Mouse (Mus musculus) embryonic fibroblast, embryonic 13.5 days (primary cell): ENCODE measurements around the gene Topaz1. TPM values are rescaled to one million over a fixed set of nuclear protein-coding genes. Genes with fewer than 3 reads are reported as not detected.

Source experiments
- H3K27ac ChIP-seq: 2 replicates; pipeline ENCODE4 v1.5.1; 2012; ENCODE audit warnings: low read length, control low read depth, inconsistent platforms; ENCODE audit not compliant: insufficient read depth
- H3K4me1 ChIP-seq: 2 replicates; pipeline ENCODE4 v1.6.1; 2011; ENCODE audit warnings: low read length; ENCODE audit not compliant: control insufficient read depth, insufficient read depth
- H3K4me3 ChIP-seq: 2 replicates; pipeline ENCODE4 v1.5.1; 2011; ENCODE audit warnings: mild to moderate bottlenecking, control low read depth, low read length; ENCODE audit not compliant: insufficient read depth
- CTCF ChIP-seq: IDR thresholded peaks from 2 replicates; pipeline ENCODE4 v1.5.1; 2011; ENCODE audit warnings: mild to moderate bottlenecking, control low read depth, low read length, moderate library complexity, borderline replicate concordance; ENCODE audit not compliant: insufficient read depth
- POLR2A ChIP-seq: IDR thresholded peaks from 2 replicates; pipeline ENCODE4 v1.6.1; 2011; ENCODE audit warnings: low read depth, mild to moderate bottlenecking, control low read depth, low read length, moderate library complexity
- polyA plus RNA-seq: library from polyadenylated mRNA; stranded (reverse); fragments of >200 nt; gene quantifications from 2 replicates; pipeline ENCODE4 v1.2.4, GENCODE M21; 2011; ENCODE audit warnings: low read depth; ENCODE audit not compliant: missing spikeins, insufficient read length

The Topaz1 gene
- polyA plus RNA-seq, 1 experiment: not detected

GRCm38 (mm10) chr9:122807186-122807585 is 60.0 kb downstream of the Topaz1 start:
- Histone ChIP-seq H3K4me1 (no peaks in the 10 kb centered on the region), H3K4me3 (no peak overlapping the region), H3K27ac (no peak overlapping the region)
- no peak for TF ChIP-seq CTCF

GRCm38 (mm10) chr9:122810212-122810611 is 63.1 kb downstream of the Topaz1 start:
- Histone ChIP-seq H3K4me1 (no peaks in the 10 kb centered on the region), H3K4me3 (no peak overlapping the region), H3K27ac (no peak overlapping the region)
- TF ChIP-seq POLR2A: no peak

- Histone ChIP-seq H3K4me1 (no peaks in the 10 kb centered on the region), H3K27ac (no peak overlapping the region), H3K4me3 (no peak overlapping the region)
- TF ChIP-seq CTCF: no peak
- TF ChIP-seq POLR2A: no peak
These were observed 65.2 kb downstream of the Topaz1 start for GRCm38 (mm10) chr9:122812386-122812785.

- H3K4me3 ChIP-seq: no peak overlapping the region
- TF ChIP-seq POLR2A: no peak
- TF ChIP-seq CTCF: no peak
- H3K27ac ChIP-seq: no peak overlapping the region
These were observed 67.6 kb downstream of the Topaz1 start for GRCm38 (mm10) chr9:122814775-122815174.

DNA sequence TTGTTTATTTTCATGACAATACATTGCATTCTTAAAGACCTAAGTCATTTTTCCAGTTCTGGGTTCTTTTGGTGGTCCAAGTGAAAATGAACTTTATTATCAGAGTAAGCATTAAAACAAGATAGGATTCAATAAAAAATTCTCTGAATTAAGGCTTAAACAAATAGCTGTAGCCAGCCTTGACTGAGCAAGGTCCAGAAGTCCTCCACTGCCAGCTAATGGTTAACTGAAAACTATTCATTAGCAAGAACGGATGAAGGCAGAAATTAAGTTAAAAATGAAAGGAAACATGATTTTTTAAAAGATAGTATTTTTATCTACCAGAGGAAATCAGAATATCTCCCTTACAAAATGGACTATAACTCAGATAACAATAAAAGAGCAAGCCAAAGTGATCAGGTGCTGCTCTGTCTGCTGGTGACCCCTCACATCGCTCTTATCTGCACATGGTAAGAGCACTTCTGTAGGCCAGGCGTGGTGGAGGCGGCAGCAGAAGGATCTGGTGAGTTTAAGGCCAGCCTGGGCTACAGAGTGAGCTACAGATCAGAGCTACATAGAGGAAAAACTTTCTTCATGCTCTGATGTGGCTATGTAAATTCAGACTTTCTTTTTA is 68.2 kb downstream of the Topaz1 start:
- Histone ChIP-seq H3K4me3 (no peak overlapping the region), H3K4me1 (no peaks in the 10 kb centered on the region), H3K27ac (no peak overlapping the region)
- TF ChIP-seq CTCF (no peak), POLR2A (no peak)

More at GRCm38 (mm10) chr9:122814775-122815174, 67.6 kb downstream of the Topaz1 start:
- H3K4me1 ChIP-seq: no peaks in the 10 kb centered on the region

DNA sequence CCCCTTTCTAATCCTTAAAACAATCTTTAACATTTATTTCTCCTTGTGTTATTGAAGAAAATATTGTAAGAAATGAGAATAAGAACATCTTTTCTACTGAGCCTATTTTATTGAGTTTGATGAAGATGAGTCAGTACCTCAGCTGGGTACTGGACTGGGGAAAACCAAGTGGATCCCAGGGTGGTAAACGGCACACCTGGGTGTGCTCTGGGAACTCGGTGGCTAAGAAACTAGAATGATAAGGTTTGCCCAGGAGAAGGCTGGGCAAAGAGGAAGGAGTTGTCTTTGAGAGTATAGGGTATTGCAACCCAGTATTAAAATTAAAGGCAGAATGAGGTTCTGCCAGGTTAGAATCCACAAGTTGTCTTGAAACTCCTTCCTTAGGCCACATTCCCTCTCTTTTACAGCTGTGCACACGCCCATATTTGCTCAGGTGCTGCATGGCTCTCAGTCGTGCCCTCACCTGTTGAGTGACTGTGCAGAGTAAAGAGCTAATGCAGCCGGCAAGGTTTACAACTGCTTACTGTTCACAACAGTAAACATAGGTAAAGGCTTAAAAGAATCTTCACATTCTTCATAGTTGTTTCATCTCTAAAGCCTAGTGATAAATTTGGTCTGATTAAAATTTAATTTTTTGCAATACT is 76.3 kb downstream of the Topaz1 start:
- no peak overlapping the region for H3K4me3 ChIP-seq
- no peak for TF ChIP-seq POLR2A
- no peak for TF ChIP-seq CTCF
- H3K27ac ChIP-seq: no peak overlapping the region
- no peaks in the 10 kb centered on the region for H3K4me1 ChIP-seq

- TF ChIP-seq POLR2A (no peak), CTCF (no peak)
- H3K27ac ChIP-seq: no peak overlapping the region
- no peaks in the 10 kb centered on the region for H3K4me1 ChIP-seq
- H3K4me3 ChIP-seq: no peak overlapping the region
These were observed 79.6 kb downstream of the Topaz1 start for GRCm38 (mm10) chr9:122826743-122827142.

DNA sequence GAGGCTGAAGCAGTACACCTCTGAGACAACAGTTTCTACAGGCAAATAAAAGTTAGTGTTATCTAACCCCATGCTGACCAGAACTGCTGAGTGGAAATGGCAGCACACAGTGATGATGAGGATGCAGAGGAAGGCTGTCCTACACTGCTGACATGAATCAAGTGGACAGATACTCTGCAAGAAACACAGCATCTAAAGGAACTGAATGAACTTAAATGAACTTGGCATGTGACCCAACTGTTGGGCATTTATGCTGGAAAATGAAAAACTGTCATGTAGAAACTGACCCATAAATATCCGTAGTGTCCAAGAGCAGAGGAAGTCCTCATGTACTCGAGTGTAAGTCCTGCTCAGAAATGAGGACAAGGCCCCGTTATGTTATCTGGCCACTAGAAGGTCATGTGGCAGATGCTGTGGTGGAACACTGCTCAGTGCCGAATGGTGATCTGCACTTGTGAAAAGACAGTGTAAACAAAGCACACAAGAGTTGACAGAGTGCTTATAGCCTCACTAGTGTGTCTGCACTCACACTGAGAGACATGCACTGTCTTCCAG is 82.8 kb downstream of the Topaz1 start:
- no peaks in the 10 kb centered on the region for H3K4me1 ChIP-seq
- no peak overlapping the region for H3K4me3 ChIP-seq
- no peak overlapping the region for H3K27ac ChIP-seq
- TF ChIP-seq CTCF (no peak), POLR2A (no peak)

GRCm38 (mm10) chr9:122836126-122836525 is 89.0 kb downstream of the Topaz1 start:
- H3K4me3 ChIP-seq: no peak overlapping the region
- peaks cover 4% of the 10 kb centered on the region; the same call in 1 of the 2 replicates for H3K4me1 ChIP-seq
- H3K27ac ChIP-seq: no peak overlapping the region
- no peak for TF ChIP-seq POLR2A
- no peak for TF ChIP-seq CTCF

- Histone ChIP-seq H3K27ac (no peak overlapping the region), H3K4me1 (peaks cover 4% of the 10 kb centered on the region; the same call in 1 of the 2 replicates), H3K4me3 (no peak overlapping the region)
- no peak for TF ChIP-seq CTCF
- no peak for TF ChIP-seq POLR2A
These were observed 89.6 kb downstream of the Topaz1 start for GRCm38 (mm10) chr9:122836790-122837189.
